Mouse (Mus musculus) gonadal fat pad, adult 2 months (tissue): ENCODE results near the gene Ltbp1. TPM values are rescaled to one million over a fixed set of nuclear protein-coding genes. Genes with fewer than 3 reads are reported as not detected.

ENCODE experiments used
- DNase-seq: peaks from one replicate; pipeline ENCODE4 v3.0.0-alpha.2; 2012; ENCODE audit warnings: low read depth
- polyA plus RNA-seq: library from polyadenylated mRNA; depleted of rRNA; stranded (reverse); fragments of >200 nt; gene quantifications from 2 replicates; pipeline ENCODE4 v1.2.3, GENCODE M21; 2012

The Ltbp1 gene
- polyA plus RNA-seq, 1 experiment, result 12.3 TPM

DNA sequence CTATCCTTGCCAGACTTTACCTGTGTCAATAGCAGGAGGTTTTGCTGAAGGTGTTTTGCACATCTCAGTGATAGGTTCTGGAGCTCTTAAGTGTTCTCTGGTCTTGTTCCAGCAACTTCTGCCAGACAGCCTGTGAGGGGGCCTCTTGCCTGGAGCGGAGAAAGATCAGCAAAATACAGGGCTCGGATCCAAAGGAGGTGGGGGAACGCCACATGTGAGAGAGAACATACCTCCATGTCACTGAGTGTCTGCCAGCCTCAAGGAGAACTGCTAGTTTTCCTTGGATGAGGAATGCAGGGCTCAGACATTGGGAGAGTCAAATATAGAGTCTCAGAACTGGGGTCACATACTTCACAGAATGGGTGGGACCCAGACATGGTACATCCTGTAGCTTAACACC is 230.4 kb downstream of the Ltbp1 start:
- no peak for DNase-seq

DNA sequence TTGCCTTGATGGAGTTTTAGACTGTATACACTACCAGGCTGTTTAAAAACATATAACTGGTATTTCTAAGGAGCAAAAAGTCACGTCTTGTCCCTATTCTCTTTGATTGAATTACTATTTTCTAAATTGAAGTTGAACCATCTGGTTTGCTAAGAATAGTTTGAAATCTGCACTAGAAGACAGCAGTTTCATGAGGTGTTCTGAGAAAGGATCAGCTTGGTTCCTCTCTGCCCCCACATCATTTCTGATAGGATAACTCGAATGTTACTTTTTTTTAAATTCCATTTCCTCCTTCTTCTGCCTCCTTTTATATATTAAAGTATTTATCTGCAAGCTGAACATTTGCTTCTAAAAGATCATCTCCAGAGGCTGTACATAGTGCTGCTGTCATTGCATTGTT is 231.2 kb downstream of the Ltbp1 start:
- DNase-seq, result no peak

DNA sequence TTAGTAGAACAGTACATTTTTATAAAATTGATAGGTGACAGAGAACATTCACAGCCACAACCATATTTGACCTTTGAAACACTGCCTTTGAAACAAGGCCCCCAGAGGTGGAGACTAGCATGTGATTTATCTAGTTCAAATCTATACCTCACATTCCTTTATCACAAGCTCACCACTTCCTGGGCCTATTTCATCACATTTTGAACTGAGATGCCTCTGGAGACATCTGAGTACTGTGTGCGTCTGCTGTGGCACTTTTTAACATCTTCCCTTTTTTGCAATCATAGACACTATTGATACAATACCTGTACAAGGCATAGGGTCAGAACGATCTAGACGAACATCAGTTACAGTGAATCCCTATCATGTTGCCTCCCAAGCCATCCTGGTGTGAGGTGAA is 232.1 kb downstream of the Ltbp1 start:
- DNase-seq, result no peak

DNA sequence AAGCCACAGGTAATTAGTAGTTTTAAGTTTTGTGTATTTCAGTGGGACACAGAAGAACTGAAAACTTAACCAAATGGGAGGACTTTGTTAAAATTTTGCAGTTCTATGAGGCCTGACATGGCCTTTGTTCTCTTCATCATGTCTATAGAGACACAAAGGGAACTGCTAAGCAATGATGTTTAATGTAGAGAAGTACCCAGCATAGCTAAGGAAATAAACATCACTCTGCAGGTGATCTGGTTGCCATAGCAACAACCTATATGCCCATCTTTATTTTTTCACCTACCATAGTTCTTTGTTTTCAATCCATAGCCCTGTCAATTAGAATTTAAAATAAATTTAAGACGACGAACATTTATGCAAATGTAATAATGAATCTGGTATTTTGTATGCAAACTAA is 233.3 kb downstream of the Ltbp1 start:
- no peak for DNase-seq

DNA sequence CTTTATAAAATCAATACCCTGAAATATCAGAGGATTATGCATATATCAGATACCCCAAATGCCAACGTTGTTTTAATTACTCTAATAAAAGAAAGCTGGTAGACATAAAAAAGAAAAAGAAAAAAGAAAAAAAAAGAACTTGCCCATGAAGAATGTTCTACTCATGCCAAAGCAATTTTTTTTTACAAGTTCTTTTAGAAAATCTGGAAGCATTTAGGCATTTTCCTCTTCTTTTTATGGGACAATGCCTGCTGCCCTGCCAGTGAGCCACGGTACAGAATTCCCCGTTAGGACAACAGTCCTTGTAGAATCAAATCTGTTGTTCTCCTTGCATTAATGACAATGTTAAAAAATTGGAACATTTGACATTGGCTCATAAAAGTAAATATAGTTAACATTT is 234.2 kb downstream of the Ltbp1 start:
- DNase-seq, result no peak

DNA sequence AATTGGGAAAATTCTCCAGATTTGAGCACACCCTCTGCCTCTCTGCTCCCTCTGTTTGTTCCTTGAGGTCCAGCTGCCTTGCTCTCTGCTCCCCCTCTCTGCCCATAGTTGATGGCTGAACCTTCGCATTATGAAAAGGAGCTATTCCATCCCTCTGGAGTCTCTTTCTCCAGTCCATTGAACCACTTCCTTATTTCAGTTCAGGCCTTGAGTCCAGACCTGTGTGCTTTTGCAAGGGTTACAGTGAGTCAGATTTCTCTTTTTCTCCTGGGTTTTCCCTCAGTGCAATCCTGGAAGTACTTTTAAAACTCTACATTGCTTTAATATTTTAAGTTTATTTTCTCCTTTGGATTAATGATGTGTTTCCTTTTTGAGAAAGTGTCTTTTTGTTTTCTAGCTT is 236.7 kb downstream of the Ltbp1 start:
- no peak for DNase-seq

DNA sequence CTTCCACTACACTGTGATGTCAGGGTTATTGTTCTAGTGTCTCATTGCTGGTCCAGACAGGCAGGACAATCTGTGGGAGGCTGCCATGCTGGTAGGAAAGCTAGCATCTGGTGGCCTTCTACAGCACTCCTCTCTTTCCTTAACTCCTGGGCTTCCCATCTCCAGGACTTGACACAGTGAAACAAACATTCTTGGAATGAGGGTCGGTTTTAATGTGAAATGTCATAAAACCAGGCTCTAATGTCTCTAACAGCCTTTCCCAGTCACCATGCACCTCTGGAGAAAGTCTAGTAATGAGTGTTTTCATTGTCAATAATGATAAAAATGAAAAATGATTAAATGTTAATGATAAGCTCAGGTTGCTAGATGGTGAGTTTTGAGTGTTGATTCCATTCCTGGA is 237.9 kb downstream of the Ltbp1 start:
- no peak for DNase-seq

DNA sequence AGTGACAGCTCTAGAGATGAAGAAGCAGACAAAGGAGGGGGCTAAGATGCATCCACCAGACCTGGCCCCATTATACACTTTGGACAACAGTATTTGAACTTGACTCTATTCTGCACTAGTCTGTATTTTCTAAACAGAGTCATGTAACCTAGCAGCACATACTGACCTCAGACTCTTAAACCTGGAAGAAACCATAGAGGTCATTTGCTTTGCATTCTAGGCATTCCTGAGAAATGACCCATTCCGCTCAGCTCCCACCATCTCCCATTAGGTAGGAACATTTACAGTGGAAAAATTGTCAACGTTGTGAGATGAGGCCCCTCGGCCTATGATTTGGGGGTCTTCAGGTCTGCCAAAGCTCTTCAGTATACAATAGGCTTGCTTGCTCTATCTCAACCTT is 238.8 kb downstream of the Ltbp1 start:
- DNase-seq, result no peak

DNA sequence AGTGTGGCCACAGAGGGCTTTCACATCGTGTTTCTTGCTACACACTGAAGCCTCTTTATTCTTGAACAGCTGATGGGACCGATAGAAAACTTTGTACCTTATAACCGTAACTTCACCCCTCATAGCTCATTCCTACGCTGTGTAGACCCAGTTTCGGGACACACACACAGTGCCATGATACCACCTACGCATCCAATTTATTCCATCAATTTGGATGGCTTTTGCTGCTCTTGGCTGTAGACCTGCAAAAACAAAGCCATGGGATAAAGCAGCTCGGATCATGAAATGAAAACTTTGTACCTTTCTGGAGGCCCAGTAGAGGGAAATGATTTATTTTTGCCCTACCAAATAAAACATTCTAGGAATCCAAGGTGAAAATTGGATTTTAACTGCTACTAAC is 239.7 kb downstream of the Ltbp1 start:
- DNase-seq, result peak; percentile 75

DNA sequence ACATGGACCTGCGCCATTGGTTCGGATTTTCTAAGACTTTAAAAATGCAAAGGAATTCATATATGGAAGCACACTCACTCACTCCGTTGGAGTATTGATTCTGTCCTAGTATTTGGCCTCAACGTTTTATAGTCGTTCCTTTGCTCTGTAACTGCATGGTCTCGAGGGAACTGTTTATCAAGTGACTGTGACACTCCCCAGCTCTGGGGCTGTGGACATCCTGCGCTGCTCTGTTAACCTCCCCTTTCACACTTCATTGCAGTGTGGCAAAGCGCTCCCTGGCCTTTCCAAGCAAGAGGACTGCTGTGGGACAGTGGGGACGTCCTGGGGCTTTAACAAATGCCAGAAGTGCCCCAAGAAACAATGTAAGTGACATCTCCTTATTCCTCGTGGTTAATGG is 243.3 kb downstream of the Ltbp1 start:
- no peak for DNase-seq

DNA sequence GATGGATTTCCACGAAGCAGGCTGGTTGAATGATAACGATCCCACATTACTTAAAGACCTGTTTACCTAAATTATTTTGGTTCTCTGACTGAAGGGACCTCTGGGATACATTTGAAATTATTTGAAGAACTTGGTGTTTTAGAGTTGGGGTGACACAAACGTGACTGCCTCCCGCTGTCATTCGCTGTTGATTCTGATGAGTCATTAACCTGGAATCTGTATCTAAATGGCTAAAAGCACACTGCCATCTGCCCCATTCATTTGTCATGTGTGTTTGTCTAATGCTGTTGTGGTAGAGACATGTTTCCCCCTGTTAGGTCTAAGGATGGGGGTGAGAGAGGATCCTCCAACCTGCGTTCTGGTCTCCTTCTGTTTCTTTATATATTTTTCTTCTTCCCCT is 245.2 kb downstream of the Ltbp1 start:
- DNase-seq, result no peak

DNA sequence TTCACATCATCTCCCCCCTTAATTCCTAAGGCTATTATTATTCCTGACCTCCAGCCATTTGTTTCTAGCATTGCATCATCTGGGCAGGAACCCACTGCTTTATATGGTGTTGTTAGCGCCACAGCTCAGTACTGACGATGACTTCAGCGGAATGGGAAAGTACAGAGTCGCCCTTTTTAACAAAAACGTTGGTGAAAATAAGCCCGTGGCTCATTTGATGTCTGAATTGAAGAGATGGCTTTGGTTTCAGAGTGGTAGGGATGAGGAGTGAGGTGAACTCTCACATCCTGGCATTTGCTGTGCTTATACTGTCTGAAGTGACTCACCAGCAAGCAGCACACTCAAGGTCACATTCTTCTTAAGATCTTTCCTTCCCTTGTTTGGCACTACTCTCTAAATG is 245.7 kb downstream of the Ltbp1 start:
- DNase-seq, result no peak

DNA sequence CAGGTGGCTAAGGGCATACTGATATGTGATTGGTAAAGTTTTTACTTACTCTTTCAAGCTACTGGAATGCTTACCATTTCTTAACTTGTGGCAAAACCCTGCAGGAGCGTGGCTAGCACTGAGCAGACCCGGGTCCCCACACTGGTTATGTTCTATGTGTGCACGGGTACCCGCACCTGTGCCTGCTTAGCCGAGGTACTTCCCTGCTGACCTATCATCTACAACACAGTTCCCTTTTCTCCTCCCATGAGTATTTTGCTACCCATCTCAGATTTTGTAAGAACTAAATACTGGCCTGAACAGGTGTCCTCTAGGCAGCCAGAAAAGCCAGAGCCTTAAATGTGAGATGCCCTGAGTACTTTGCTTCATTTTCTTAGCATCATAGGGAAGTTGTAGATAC is 247.2 kb downstream of the Ltbp1 start:
- no peak for DNase-seq

DNA sequence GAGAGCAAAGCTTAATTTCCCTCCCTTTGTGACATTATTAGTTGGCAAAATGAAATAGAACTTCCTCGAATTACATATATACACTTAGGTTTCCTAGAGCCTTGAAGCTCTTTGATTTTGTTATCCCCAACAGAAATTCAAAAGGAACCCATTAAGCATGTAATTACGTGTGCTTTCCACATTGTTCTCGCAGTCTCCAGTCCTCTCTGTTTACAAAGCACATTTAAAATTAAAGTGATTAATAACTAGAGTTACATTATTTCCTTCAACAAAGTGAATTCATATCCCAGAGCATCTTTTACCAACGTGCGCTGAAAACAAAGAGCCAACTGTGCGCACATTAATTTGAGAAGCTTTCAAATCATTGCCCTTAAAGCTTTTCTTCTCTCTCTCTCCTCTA is 249.5 kb downstream of the Ltbp1 start:
- DNase-seq, result no peak

DNA sequence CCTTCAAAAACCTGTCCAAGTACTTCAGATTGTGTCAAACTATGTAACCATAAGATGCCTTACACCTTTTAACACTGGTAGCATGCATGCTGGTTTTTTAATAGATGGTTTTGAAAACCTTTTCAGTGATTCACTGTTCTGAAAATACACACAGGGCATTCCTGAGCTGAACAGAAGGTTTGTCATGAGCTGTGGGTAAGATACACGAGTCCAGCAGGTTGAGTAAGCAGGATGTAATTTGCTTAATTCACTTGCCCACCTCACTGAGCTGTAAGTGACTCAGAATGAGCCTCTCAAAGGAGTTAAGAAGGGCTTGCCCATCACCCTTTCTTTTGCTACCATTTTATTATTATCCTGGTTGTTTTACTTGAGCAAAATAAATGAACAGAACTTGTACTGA is 250.6 kb downstream of the Ltbp1 start:
- DNase-seq, result no peak

DNA sequence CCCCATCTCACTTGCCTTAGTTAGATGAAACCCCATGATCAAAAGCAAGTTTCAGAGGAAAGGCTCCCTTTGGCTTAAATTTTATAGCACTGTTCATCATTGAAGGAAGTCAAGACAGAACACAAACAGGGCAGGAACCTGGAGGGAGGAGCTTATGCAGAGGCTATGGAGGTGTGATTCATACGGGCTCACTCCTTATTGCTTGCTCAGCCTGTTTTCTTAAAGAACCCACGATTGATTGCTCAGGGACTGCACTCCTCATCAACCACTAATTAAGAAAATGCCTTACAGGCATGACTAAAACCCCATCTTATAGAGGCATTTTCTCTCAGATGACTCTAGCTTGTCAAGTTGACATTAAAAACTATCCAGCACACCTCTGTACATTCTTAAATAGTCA is 253.1 kb downstream of the Ltbp1 start:
- DNase-seq, result no peak

DNA sequence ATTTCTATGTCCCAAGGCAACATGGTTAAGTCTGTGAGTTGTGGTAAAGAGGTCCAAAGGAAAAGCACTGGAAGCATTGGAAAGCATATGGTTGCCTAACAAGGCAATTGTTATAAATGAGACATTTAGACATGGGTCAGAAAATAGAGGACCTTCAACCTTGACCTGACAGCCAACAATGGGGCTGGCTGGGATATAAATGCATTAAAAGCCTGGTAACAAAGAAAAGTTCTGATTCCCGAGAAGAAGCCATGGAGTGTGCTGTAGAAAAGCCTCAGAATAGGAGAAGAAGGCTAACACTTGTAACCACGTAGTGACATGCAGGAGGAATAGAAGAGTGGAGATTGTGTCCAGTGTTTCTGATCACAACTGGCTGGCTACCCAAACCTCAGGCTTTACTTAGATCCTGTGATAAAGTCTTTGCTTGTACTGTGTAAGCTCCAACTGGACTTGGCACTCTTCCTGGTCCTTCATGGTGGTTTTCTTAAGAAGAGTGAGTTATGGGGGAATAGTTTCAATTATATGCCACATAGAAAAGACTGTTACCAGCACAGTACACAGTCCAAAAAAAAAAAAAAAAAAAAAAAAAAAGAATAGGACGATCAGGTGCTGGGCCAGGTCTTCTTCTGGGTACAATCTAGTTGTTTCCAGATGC is 258.1 kb downstream of the Ltbp1 start:
- no peak for DNase-seq

DNA sequence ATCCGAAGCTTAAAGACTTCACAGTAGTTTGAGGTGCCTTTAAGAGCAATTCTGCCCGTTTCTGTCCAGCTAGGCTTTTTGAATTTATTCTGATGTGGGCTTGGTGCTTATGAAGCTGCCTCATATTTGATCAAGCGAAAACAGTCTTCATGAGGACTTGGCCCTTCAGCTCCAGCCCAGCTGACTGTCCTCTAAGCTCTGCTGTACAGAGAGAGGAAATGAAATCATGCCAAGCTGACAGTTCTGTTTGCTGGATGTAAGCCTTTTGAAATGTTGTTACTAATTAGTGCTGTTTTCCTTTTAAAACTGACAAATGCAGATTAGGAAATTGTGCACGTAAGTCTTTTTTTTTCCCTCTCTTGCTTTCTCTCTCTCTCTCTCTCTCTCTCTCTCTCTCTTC is 263.1 kb downstream of the Ltbp1 start:
- no peak for DNase-seq

DNA sequence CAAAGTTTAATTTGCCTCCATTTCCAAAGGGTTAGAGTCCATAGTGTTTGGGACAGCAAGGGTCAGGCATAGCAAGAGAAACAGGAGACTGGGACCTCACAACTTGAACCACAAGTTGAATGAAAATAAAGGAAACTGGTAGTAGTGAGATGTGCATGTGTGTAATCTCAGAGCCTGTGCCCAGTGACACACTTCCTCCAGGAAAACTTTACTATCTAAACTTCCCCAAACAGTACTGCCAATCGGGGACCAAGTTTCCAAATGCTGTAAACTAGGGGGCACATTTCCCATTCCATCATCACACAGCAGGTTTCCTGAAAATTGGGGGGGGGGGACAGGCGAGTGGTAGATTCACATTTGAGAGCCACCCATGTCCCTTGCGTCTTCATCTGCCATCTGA is 267.1 kb downstream of the Ltbp1 start:
- DNase-seq, result no peak

DNA sequence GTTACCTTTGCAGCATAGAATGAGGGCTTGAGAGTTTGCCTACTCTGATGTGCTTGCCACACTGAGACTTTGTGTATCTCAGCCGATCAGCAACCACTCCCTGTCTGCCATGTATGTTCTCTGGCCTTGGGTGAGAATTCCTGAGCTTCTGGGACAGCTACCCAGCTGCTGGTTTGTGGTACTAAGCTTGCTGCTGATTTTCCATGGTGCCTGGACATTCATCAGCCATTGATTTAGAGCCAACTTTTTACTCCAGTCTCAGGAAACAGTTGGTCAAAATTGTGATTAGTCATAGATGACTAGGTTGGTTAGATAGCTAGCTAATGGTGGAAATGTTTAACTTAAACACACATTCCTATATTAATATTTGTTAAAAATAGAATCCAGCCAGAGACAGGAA is 267.9 kb downstream of the Ltbp1 start:
- no peak for DNase-seq

DNA sequence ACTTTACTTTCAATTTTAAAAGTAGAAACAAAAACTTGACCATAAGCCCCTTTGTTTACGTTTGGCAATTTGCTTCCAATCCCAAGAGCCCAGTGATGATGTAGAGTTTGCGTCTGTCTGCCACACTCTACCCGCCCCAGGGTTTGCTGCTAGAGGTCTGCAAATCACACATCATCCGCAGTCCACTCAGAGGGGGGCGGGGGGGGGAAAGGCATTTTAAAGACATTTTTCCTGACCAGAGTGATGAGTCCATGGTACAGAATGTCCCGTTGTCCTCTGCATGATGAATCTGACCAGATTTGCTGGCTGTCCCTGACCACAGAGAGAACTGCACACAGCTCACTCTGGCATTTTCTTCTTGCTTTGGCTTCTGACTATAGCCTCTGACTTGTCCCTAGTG is 269.9 kb downstream of the Ltbp1 start:
- no peak for DNase-seq

DNA sequence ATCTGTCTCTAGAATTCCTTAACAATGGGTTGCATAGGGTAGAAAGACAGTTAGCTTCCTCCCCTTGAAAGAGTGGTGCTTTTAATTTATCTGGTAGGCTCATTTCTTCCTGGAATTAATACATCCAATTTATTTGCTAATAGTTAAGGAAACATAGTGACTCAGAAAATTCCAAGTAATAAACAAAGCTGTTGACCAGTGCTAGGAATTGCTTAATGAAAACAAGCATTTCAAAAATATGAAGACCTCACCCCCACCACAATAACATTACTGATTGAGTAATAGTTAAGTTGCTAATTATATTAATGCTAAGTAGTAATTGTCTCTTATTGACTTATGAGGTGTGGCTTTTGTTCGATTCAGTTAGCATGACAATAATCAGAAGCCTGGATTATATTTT is 272.7 kb downstream of the Ltbp1 start:
- DNase-seq, result no peak

DNA sequence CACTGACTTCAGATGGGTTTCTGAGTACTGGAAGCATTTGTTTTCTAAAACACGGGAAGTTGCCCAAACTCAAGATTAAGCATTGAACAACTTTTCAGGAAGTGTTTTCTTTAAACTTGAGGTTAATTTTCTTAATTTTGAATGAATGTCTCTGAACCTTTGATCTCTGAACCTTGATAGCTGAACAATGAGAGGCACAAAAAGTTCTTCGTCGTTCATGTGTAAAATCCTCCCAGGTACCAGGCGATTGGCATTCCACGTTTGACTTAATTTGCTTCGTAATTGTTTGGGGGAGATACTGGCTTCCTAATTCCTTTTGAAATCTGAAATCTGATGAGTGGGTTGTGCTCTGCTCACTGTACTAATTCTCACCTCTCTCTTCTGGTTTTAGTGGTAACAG is 273.2 kb downstream of the Ltbp1 start:
- no peak for DNase-seq

DNA sequence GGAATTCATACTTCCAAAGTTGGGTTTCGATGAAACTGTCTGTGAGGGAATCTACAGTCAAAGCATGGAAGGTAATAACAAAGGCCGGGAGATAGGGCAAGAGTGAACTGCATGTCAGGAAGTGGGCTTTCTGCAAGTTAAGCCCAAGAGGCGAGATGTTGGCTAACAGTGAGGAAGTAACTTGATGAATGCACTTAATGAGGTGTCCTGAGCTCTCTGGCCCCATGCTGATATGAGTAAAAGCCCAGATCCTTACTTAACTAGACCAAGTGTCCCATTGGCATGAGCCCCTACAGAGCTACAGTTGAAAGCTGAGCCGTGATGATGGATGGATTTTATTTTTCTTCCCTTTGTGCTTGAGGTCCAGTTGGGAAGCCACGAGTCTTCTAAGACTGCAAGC is 276.0 kb downstream of the Ltbp1 start:
- DNase-seq, result no peak
